Mouse (Mus musculus): ENCODE measurements around the gene Flg.
A peak's percentile ranks its signal among the peaks of the same experiment; 100 is the strongest.

Flg gene

GRCm38 (mm10) chr3:93273223-93273622 lies at the start of gene Flg:
Flg (plus strand) TSS chr3:93273523.
- H3K36me3 ChIP-seq (ENCODE audit: insufficient read depth, low read length) = no peaks in the 10 kb centered on the region
- TF ChIP-seq POU5F1 (IDR thresholded peaks at IDR 0.05; ENCODE audit: borderline replicate concordance, low read length) (no peak), NANOG (IDR thresholded peaks at IDR 0.05; ENCODE audit: borderline replicate concordance, low read length) (no peak), CTCF (conservative IDR thresholded peaks at IDR 0.05; ENCODE audit: low read length) (no peak)
- no peak within 1 kb of the TSS for H3K4me3 ChIP-seq (replicated peaks; ENCODE audit: low read length)

GRCm38 (mm10) chr3:93297542-93297941 lies 24.2 kb downstream of the Flg start:
- TF ChIP-seq NANOG (IDR thresholded peaks at IDR 0.05; ENCODE audit: borderline replicate concordance, low read length) (no peak), CTCF (conservative IDR thresholded peaks at IDR 0.05; ENCODE audit: low read length) (no peak), POU5F1 (IDR thresholded peaks at IDR 0.05; ENCODE audit: borderline replicate concordance, low read length) (no peak)
- Histone ChIP-seq H3K36me3 (ENCODE audit: insufficient read depth, low read length) (no peaks in the 10 kb centered on the region), H3K27me3 (ENCODE audit: insufficient read depth, low read length) (no peaks in the 10 kb centered on the region), H3K4me1 (replicated peaks; ENCODE audit: low read depth, low read length) (no peaks in the 10 kb centered on the region), H3K9me3 (ENCODE audit: low read length) (no peaks in the 10 kb centered on the region), H3K4me3 (replicated peaks; ENCODE audit: low read length) (no peak overlapping the region)

More at GRCm38 (mm10) chr3:93273223-93273622, at the start of gene Flg:
- no peaks in the 10 kb centered on the region for H3K4me1 ChIP-seq (replicated peaks; ENCODE audit: low read depth, low read length)
- no peaks in the 10 kb centered on the region for H3K27me3 ChIP-seq (ENCODE audit: insufficient read depth, low read length)
- H3K9me3 ChIP-seq (ENCODE audit: low read length) = no peaks in the 10 kb centered on the region

- Histone ChIP-seq H3K9me3 (ENCODE audit: low read length) (no peaks in the 10 kb centered on the region), H3K4me1 (replicated peaks; ENCODE audit: low read depth, low read length) (no peaks in the 10 kb centered on the region), H3K4me3 (replicated peaks; ENCODE audit: low read length) (no peak overlapping the region), H3K27me3 (ENCODE audit: insufficient read depth, low read length) (no peaks in the 10 kb centered on the region), H3K36me3 (ENCODE audit: insufficient read depth, low read length) (no peaks in the 10 kb centered on the region)
- TF ChIP-seq NANOG (IDR thresholded peaks at IDR 0.05; ENCODE audit: borderline replicate concordance, low read length) (no peak), POU5F1 (IDR thresholded peaks at IDR 0.05; ENCODE audit: borderline replicate concordance, low read length) (no peak), CTCF (conservative IDR thresholded peaks at IDR 0.05; ENCODE audit: low read length) (no peak)
Measured at GRCm38 (mm10) chr3:93299832-93300231, 26.5 kb downstream of the Flg start.

- TF ChIP-seq CTCF (conservative IDR thresholded peaks at IDR 0.05; ENCODE audit: low read length) (no peak), POU5F1 (IDR thresholded peaks at IDR 0.05; ENCODE audit: borderline replicate concordance, low read length) (no peak), NANOG (IDR thresholded peaks at IDR 0.05; ENCODE audit: borderline replicate concordance, low read length) (no peak)
- Histone ChIP-seq H3K4me1 (replicated peaks; ENCODE audit: low read depth, low read length) (no peaks in the 10 kb centered on the region), H3K9me3 (ENCODE audit: low read length) (no peaks in the 10 kb centered on the region), H3K36me3 (ENCODE audit: insufficient read depth, low read length) (no peaks in the 10 kb centered on the region), H3K27me3 (ENCODE audit: insufficient read depth, low read length) (no peaks in the 10 kb centered on the region), H3K4me3 (replicated peaks; ENCODE audit: low read length) (no peak overlapping the region)
Measured at GRCm38 (mm10) chr3:93301896-93302295, 28.6 kb downstream of the Flg start.

- H3K4me1 ChIP-seq (replicated peaks; ENCODE audit: low read depth, low read length) = no peaks in the 10 kb centered on the region
- no peaks in the 10 kb centered on the region for H3K9me3 ChIP-seq (ENCODE audit: low read length)
- H3K4me3 ChIP-seq (replicated peaks; ENCODE audit: low read length) = no peak overlapping the region
- TF ChIP-seq CTCF (conservative IDR thresholded peaks at IDR 0.05; ENCODE audit: low read length) (peak; percentile 40; the same call in 1 of the 2 replicates), NANOG (IDR thresholded peaks at IDR 0.05; ENCODE audit: borderline replicate concordance, low read length) (no peak), POU5F1 (IDR thresholded peaks at IDR 0.05; ENCODE audit: borderline replicate concordance, low read length) (no peak)
- H3K27me3 ChIP-seq (ENCODE audit: insufficient read depth, low read length) = no peaks in the 10 kb centered on the region
- H3K36me3 ChIP-seq (ENCODE audit: insufficient read depth, low read length) = no peaks in the 10 kb centered on the region
Measured at GRCm38 (mm10) chr3:93306142-93306541, 32.8 kb downstream of the Flg start.

GRCm38 (mm10) chr3:93311371-93311770 lies 38.0 kb downstream of the Flg start:
- H3K4me1 ChIP-seq (replicated peaks; ENCODE audit: low read depth, low read length) = no peaks in the 10 kb centered on the region
- no peak for TF ChIP-seq NANOG (IDR thresholded peaks at IDR 0.05; ENCODE audit: borderline replicate concordance, low read length)
- no peak for TF ChIP-seq CTCF (conservative IDR thresholded peaks at IDR 0.05; ENCODE audit: low read length)
- TF ChIP-seq POU5F1 (IDR thresholded peaks at IDR 0.05; ENCODE audit: borderline replicate concordance, low read length) = no peak
- H3K36me3 ChIP-seq (ENCODE audit: insufficient read depth, low read length) = no peaks in the 10 kb centered on the region
- no peak overlapping the region for H3K4me3 ChIP-seq (replicated peaks; ENCODE audit: low read length)
- no peaks in the 10 kb centered on the region for H3K9me3 ChIP-seq (ENCODE audit: low read length)
- no peaks in the 10 kb centered on the region for H3K27me3 ChIP-seq (ENCODE audit: insufficient read depth, low read length)

- Histone ChIP-seq H3K4me3 (replicated peaks; ENCODE audit: low read length) (no peak overlapping the region), H3K9me3 (ENCODE audit: low read length) (no peaks in the 10 kb centered on the region), H3K36me3 (ENCODE audit: insufficient read depth, low read length) (no peaks in the 10 kb centered on the region), H3K4me1 (replicated peaks; ENCODE audit: low read depth, low read length) (no peaks in the 10 kb centered on the region), H3K27me3 (ENCODE audit: insufficient read depth, low read length) (no peaks in the 10 kb centered on the region)
- TF ChIP-seq CTCF (conservative IDR thresholded peaks at IDR 0.05; ENCODE audit: low read length) = no peak
Measured at GRCm38 (mm10) chr3:93314388-93314787, 41.1 kb downstream of the Flg start.

- Histone ChIP-seq H3K36me3 (ENCODE audit: insufficient read depth, low read length) (no peaks in the 10 kb centered on the region), H3K9me3 (ENCODE audit: low read length) (no peaks in the 10 kb centered on the region), H3K4me3 (replicated peaks; ENCODE audit: low read length) (no peak within 1 kb of the TSS), H3K27me3 (ENCODE audit: insufficient read depth, low read length) (no peaks in the 10 kb centered on the region), H3K4me1 (replicated peaks; ENCODE audit: low read depth, low read length) (no peaks in the 10 kb centered on the region)
- TF ChIP-seq NANOG (IDR thresholded peaks at IDR 0.05; ENCODE audit: borderline replicate concordance, low read length) (no peak), POU5F1 (IDR thresholded peaks at IDR 0.05; ENCODE audit: borderline replicate concordance, low read length) (no peak), CTCF (conservative IDR thresholded peaks at IDR 0.05; ENCODE audit: low read length) (no peak)
Measured at GRCm38 (mm10) chr3:93319449-93319848, 46.1 kb downstream of the Flg start, which contains the start of gene Hrnr. Hrnr (plus strand) TSS chr3:93319749.

- TF ChIP-seq POU5F1 (IDR thresholded peaks at IDR 0.05; ENCODE audit: borderline replicate concordance, low read length) (no peak), CTCF (conservative IDR thresholded peaks at IDR 0.05; ENCODE audit: low read length) (no peak), NANOG (IDR thresholded peaks at IDR 0.05; ENCODE audit: borderline replicate concordance, low read length) (no peak)
- no peaks in the 10 kb centered on the region for H3K36me3 ChIP-seq (ENCODE audit: insufficient read depth, low read length)
- H3K9me3 ChIP-seq (ENCODE audit: low read length) = no peaks in the 10 kb centered on the region
- H3K27me3 ChIP-seq (ENCODE audit: insufficient read depth, low read length) = no peaks in the 10 kb centered on the region
- H3K4me3 ChIP-seq (replicated peaks; ENCODE audit: low read length) = no peak overlapping the region
- no peaks in the 10 kb centered on the region for H3K4me1 ChIP-seq (replicated peaks; ENCODE audit: low read depth, low read length)
Measured at GRCm38 (mm10) chr3:93337749-93338148, 64.4 kb downstream of the Flg start.
